Mouse (Mus musculus): ENCODE measurements around the gene Dgkb.

- TF ChIP-seq CTCF (IDR thresholded peaks at IDR 0.05; ENCODE audit: extremely low read depth, insufficient read length, insufficient replicate concordance, low read depth, low read length) = no peak
- TF ChIP-seq POLR2A (IDR thresholded peaks at IDR 0.05; ENCODE audit: low read depth, low read length) = no peak
Measured at GRCm38 (mm10) chr12:37821052-37821810, 3.7 kb downstream of the Dgkb start.

Measured in small intestine, adult 2 months (tissue).